Comparison of ENCODE assay signal across 10 mouse cellular contexts in genomic region chr4:124986739-124987710, GRCm38 (mm10). TPM values are rescaled to one million over a fixed set of nuclear protein-coding genes. Genes with fewer than 3 reads are reported as not detected.
DNase-seq lines count a peak whose midpoint lies in the region; ATAC-seq lines count a peak whose summit lies in the region.
"Had no signal": no experiment of that assay in that cellular context is flagged by ENCODE, and none has a peak within 500 bp of the region (broad histone marks: within the 10 kb centered on the region; RNA-seq: fewer than 3 reads in every experiment).

No protein-coding gene starts in this region.

- no peak for ATAC-seq in kidney, embryonic 15.5 days (replicated peaks; ENCODE audit: low FRiP score)
- ATAC-seq in embryonic facial prominence, embryonic 11.5 days (replicated peaks; ENCODE audit: insufficient number of reproducible peaks, low FRiP score, low TSS enrichment, low read depth): peak; percentile 32; the same call in 1 of the 2 replicates
- peak; percentile 13; the same call in 1 of the 2 replicates for ATAC-seq in intestine, embryonic 15.5 days
- no peak for ATAC-seq in cerebellum, adult (ENCODE audit: insufficient number of reproducible peaks, low FRiP score, low TSS enrichment)
- no peak for ATAC-seq in activated CD4-positive, CD25-positive, alpha-beta regulatory T cell, adult 4 months

- H3K9me3 ChIP-seq in kidney, embryonic 15.5 days (replicated peaks): no peaks in the 10 kb centered on the region
- H3K9me3 ChIP-seq in embryonic facial prominence, embryonic 11.5 days (replicated peaks; ENCODE audit: control insufficient read depth, low read length): no peaks in the 10 kb centered on the region
- H3K9me3 ChIP-seq in intestine, embryonic 15.5 days: no peaks in the 10 kb centered on the region

- peaks cover 99% of the 10 kb centered on the region for H3K27me3 ChIP-seq in kidney, embryonic 15.5 days
- H3K27me3 ChIP-seq in embryonic facial prominence, embryonic 11.5 days (ENCODE audit: control insufficient read depth, insufficient read depth, low read length): peaks cover 64% of the 10 kb centered on the region
- peaks cover 84% of the 10 kb centered on the region for H3K27me3 ChIP-seq in intestine, embryonic 15.5 days (replicated peaks)

- H3K36me3 ChIP-seq in kidney, embryonic 15.5 days: no peaks in the 10 kb centered on the region
- no peaks in the 10 kb centered on the region for H3K36me3 ChIP-seq in embryonic facial prominence, embryonic 11.5 days (replicated peaks; ENCODE audit: control insufficient read depth, insufficient read depth, low read depth, low read length)
- no peaks in the 10 kb centered on the region for H3K36me3 ChIP-seq in intestine, embryonic 15.5 days
- H3K36me3 ChIP-seq: G1E had no signal

- peak overlapping the region; percentile 45 for H3K9ac ChIP-seq in kidney, embryonic 15.5 days
- H3K9ac ChIP-seq in embryonic facial prominence, embryonic 11.5 days (replicated peaks; ENCODE audit: low read length): peak overlapping the region; percentile 50
- peak overlapping the region; percentile 37 for H3K9ac ChIP-seq in intestine, embryonic 15.5 days

- 0 out of 2 replicates have a peak overlapping the region, but pooled peaks have one; percentile 80 for H3K27ac ChIP-seq in kidney, embryonic 15.5 days
- no peak overlapping the region for H3K27ac ChIP-seq in embryonic facial prominence, embryonic 11.5 days (replicated peaks; ENCODE audit: low read depth, low read length)
- no peak overlapping the region for H3K27ac ChIP-seq in intestine, embryonic 15.5 days

- peaks cover 75% of the 10 kb centered on the region for H3K4me1 ChIP-seq in kidney, embryonic 15.5 days
- H3K4me1 ChIP-seq in embryonic facial prominence, embryonic 11.5 days (ENCODE audit: control insufficient read depth, insufficient read depth, low read length): peaks cover 29% of the 10 kb centered on the region
- H3K4me1 ChIP-seq in intestine, embryonic 15.5 days (replicated peaks): peaks cover 36% of the 10 kb centered on the region

- no peak for DNase-seq in kidney, postnatal 14 days
- no peak for DNase-seq in embryonic facial prominence, embryonic 11.5 days (ENCODE audit: low spot score)
- peak; percentile 43 for DNase-seq in neural tube, embryonic 10.5 days (ENCODE audit: extremely low spot score, low spot score)
- DNase-seq in ovary, adult 18-20 months (ENCODE audit: low spot score): no peak
- DNase-seq: cerebellum, postnatal 25 days had no signal

- H3K4me2 ChIP-seq in kidney, embryonic 15.5 days: peak overlapping the region; percentile 79
- peak overlapping the region; percentile 73 for H3K4me2 ChIP-seq in embryonic facial prominence, embryonic 11.5 days (ENCODE audit: low read depth, low read length)
- peak overlapping the region; percentile 90 for H3K4me2 ChIP-seq in intestine, embryonic 15.5 days (replicated peaks)

- WGBS in kidney, embryonic 15.5 days: under 1% methylated on average over 48 of the region's 51 CpGs
- WGBS in embryonic facial prominence, embryonic 11.5 days: 3% methylated on average over 43 of the region's 51 CpGs
- 4% methylated on average over 45 of the region's 51 CpGs for WGBS in intestine, embryonic 15.5 days

- peak overlapping the region; percentile 57 for H3K4me3 ChIP-seq in kidney, embryonic 15.5 days (replicated peaks)
- H3K4me3 ChIP-seq in embryonic facial prominence, embryonic 11.5 days (ENCODE audit: low read depth, low read length): peak overlapping the region; percentile 49
- peak overlapping the region; percentile 50 for H3K4me3 ChIP-seq in intestine, embryonic 15.5 days (replicated peaks)

RNA-seq across cellular contexts. Expression of gene Rspo1, which starts 0.8 kb away (rescaled TPM):
- 30.9 and 32.4 TPM in 2 replicates for polyA plus RNA-seq in kidney, embryonic 15.5 days (2015; fragmentation: Nextera tagmentation; extraction: Ambion mirVana)
- 8.0 and 11.0 TPM in 2 replicates for polyA plus RNA-seq in embryonic facial prominence, embryonic 11.5 days (2014; fragmentation: Nextera tagmentation; extraction: Ambion mirVana)
- 8.2 and 8.9 TPM in 2 replicates for polyA plus RNA-seq in intestine, embryonic 15.5 days (2015; fragmentation: Nextera tagmentation; extraction: Ambion mirVana)
- not detected for polyA plus RNA-seq in activated CD4-positive, CD25-positive, alpha-beta regulatory T cell, adult 4 months (2017; shearing (Covaris generic))
- polyA plus RNA-seq: G1E had no signal

RNA-seq across cellular contexts. Expression of gene Gnl2, which starts 29.4 kb away (rescaled TPM):
- polyA plus RNA-seq in kidney, embryonic 15.5 days (2015; fragmentation: Nextera tagmentation; extraction: Ambion mirVana): 83.7 and 91.0 TPM in 2 replicates
- 94.4 and 99.3 TPM in 2 replicates for polyA plus RNA-seq in embryonic facial prominence, embryonic 11.5 days (2014; fragmentation: Nextera tagmentation; extraction: Ambion mirVana)
- 69.3 and 73.1 TPM in 2 replicates for polyA plus RNA-seq in intestine, embryonic 15.5 days (2015; fragmentation: Nextera tagmentation; extraction: Ambion mirVana)
- 10 to 100 TPM; 60.7 to 68.3 TPM for polyA plus RNA-seq in activated CD4-positive, CD25-positive, alpha-beta regulatory T cell, adult 4 months (2017; shearing (Covaris generic))

RNA-seq across cellular contexts. Expression of gene Cdca8, which starts 47.9 kb away (rescaled TPM):
- 149 and 151 TPM in 2 replicates for polyA plus RNA-seq in kidney, embryonic 15.5 days (2015; fragmentation: Nextera tagmentation; extraction: Ambion mirVana)
- 191 and 200 TPM in 2 replicates for polyA plus RNA-seq in embryonic facial prominence, embryonic 11.5 days (2014; fragmentation: Nextera tagmentation; extraction: Ambion mirVana)
- 125 and 128 TPM in 2 replicates for polyA plus RNA-seq in intestine, embryonic 15.5 days (2015; fragmentation: Nextera tagmentation; extraction: Ambion mirVana)
- polyA plus RNA-seq in activated CD4-positive, CD25-positive, alpha-beta regulatory T cell, adult 4 months (2017; shearing (Covaris generic)): 10 to 100 TPM; 43.8 to 61.4 TPM

RNA-seq across cellular contexts. Expression of gene 9930104L06Rik, which starts 50.2 kb away (rescaled TPM):
- 12.6 and 12.7 TPM in 2 replicates for polyA plus RNA-seq in kidney, embryonic 15.5 days (2015; fragmentation: Nextera tagmentation; extraction: Ambion mirVana)
- polyA plus RNA-seq in embryonic facial prominence, embryonic 11.5 days (2014; fragmentation: Nextera tagmentation; extraction: Ambion mirVana): 3.8 and 5.5 TPM in 2 replicates
- 10.1 and 10.7 TPM in 2 replicates for polyA plus RNA-seq in intestine, embryonic 15.5 days (2015; fragmentation: Nextera tagmentation; extraction: Ambion mirVana)
- polyA plus RNA-seq in activated CD4-positive, CD25-positive, alpha-beta regulatory T cell, adult 4 months (2017; shearing (Covaris generic)): 1 to 10 TPM; 6.9 to 8.9 TPM

Comparison
In these comparisons a context has a peak if more than half of its experiments do, and no peak if none do; other contexts are left out.
1. ATAC-seq: peak in embryonic facial prominence, embryonic 11.5 days (single experiment) and intestine, embryonic 15.5 days (single experiment); none in kidney, embryonic 15.5 days (single experiment), cerebellum, adult (single experiment) and activated CD4-positive, CD25-positive, alpha-beta regulatory T cell, adult 4 months (single experiment).
2. Peak in every context shown above with its lines, with median percentiles within 50 percentile points of each other: H3K4me2 ChIP-seq, H3K4me3 ChIP-seq and H3K9ac ChIP-seq.